Mouse (Mus musculus) thymus, postnatal 36 days (tissue): ENCODE data around the gene Nod1.
"Not testable (repeated sequence)": the region's sequence is repeated elsewhere in the genome, so short reads cannot be mapped to it uniquely, and the experiment has no call there.

Experiments used
- DNase-seq, 2 experiments: peaks; one replicate each; pipeline ENCODE4 v3.0.0; 2022; ENCODE audit warnings: mixed read lengths in 2 of 2

Nod1 gene

GRCm38 (mm10) chr6:54975616-54976015 lies 3.2 kb upstream of the Nod1 start:
- DNase-seq, result no peak

DNA sequence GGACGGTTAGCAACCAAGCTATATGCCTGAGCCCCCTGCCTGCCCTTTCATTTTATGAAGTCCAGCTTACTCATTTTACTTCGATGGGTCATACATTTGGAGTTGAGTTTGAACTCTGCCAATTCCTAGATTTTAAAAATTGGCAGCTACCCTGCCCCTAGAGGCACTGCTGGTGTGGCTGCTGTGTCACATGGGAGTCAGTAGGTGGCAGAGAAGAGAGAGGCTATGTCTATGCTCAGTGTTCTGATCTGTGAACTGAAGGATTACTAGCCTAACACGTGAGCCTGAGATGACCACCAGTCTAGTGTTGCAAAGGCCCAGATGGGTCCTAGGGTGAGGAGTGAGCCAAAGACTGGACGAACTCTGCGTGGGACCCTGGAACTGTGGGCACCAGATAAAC lies 2.1 kb upstream of the Nod1 start:
- DNase-seq, result peak; percentile 41 to 51

- DNase-seq, result peak; percentile 22 to 43
Observed at GRCm38 (mm10) chr6:54972929-54973211, 458 bp upstream of the Nod1 start.

DNA sequence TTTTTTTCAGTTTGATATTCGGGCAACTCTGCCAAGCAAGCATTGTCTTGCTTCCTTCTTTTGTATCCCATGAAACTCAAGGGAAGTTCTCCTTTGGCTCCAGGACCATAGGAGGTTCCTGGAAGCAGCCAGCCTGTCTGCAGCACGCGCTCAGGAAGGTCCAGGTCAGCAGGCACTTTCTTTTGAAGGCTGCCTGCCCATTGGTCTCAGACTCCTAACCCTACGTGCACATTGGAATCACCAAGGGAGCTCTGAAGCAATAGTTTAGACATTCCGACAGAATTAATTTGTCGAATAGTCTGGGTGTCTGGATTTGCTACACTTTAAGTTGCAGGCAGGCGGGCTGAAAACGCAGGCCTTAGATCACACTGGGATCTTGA lies 691 bp downstream of the Nod1 start:
- no peak for DNase-seq

- no peak for DNase-seq
Observed at GRCm38 (mm10) chr6:54970506-54970905, 1.9 kb downstream of the Nod1 start.

GRCm38 (mm10) chr6:54969801-54970200 lies 2.6 kb downstream of the Nod1 start:
- DNase-seq, result no peak

- no peak for DNase-seq
Observed at GRCm38 (mm10) chr6:54967591-54967990, 4.8 kb downstream of the Nod1 start.

GRCm38 (mm10) chr6:54965234-54965633 lies 7.2 kb downstream of the Nod1 start:
- DNase-seq, result peak in 1 of 2 experiments; percentile 27

DNA sequence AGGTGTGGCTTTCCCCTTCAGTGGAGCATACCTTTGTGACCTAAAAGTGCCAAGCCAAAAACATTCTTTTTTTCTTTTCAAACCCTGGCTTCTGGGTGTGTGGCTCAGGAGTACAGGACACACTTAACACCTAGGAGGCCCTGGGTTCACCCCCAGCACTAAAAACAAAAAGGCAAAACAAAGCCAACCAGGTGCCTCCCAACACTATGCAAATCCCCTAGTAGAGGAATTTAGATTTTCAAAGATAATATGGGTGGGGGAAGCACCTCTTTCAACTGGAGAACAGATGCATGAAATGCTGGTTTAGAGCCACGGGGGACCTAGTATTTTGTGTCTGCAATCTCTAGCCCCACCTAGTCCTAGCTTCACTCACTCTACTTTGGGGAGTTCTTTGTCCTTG lies 7.7 kb downstream of the Nod1 start:
- no peak for DNase-seq

GRCm38 (mm10) chr6:54963599-54963998 lies 8.8 kb downstream of the Nod1 start:
- no peak for DNase-seq

- no peak for DNase-seq
Observed at GRCm38 (mm10) chr6:54957655-54958054, 14.8 kb downstream of the Nod1 start.

DNA sequence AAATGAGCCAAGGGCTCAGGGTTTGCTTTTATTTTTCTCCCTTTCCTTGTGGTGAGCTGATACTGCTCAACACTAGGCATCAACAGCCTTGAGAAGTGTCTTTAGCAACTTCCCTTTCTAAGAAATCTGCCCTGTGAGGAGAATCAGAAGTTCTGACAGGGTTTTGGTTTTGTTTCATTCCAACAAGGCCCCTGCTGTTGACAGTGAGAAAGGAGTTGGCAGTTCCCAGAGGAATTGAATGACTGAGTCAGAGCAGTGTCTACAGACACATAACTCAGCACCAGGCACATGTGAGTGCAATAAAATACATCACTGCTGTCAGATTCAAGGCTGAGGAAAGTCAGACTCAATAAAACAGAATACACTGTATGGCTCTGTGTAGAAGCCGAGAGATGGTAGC lies 16.0 kb downstream of the Nod1 start:
- no peak for DNase-seq

DNA sequence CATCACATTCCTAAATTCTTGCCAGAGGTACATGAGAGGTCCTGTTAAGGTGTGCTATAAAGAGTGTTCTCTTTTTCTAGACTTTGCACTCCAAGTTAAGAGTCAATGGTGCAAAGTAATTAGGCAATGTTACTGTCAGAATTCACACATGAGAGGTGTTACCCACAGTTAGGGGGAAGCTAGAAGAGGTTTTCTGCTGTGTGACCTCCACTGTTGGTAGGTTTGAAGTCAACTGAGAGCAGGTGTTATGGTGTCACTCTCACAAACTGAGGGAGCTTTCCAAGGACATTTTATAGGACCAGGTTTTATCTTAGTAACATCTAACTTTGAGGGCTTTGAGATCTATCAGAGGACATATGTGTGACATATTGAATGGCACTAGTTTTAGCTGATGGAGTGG lies 16.5 kb downstream of the Nod1 start:
- no peak for DNase-seq

DNA sequence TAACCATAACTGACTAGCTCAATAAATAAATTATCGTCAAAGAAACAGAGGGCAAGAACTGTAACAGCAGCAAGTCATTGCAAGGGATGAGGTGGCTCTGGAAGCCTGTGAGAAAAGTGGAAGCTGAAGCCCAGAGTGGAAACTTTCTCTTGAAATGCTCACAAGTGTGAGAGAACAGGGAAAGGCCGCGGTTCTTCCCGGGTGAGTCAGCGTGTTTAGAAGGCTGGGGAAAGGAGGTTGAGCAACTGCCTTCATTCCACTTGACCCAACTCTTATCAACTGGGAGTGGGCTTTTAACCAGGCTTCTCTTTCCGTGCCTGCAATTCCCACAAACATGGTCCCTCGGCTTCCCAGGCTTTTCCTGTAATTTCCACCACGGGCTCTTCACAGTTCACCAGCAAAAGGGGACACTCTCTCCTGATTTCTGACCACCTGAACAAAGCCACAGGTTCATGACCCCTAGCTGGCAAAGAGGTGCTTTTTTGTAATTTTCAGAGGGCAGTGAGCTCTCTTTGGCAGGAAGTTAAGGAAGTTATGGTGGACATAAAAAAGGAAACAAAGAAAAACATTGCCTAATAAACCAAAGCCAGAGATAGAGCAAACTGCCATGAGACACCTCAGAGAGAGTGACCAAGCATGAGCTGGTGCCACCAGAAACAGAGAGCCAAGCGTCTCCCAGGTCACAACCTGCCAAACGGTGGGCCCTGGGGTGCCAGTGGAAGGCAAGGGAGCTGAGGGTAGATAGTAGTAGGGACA lies 17.6 kb downstream of the Nod1 start:
- no peak for DNase-seq

DNA sequence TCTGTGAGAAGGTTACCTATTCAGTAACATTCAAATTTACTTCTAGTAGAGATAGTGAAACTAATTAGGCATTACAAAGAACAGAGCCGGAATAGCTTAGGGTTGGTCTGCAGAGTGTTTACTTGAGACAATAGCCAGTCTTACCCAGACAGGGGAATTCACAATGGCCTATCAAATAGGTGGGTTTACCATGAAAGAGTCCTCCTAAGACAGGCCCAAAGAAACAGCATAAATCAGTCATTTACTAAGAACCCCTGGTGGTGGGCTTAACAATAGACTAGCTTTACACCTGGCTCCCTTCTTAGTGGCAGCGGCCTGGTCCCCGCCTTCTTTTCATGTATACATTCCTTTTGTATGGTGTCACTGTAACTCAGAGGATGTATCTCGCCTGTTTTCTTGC lies 19.0 kb downstream of the Nod1 start:
- not testable (repeated sequence) for DNase-seq

DNA sequence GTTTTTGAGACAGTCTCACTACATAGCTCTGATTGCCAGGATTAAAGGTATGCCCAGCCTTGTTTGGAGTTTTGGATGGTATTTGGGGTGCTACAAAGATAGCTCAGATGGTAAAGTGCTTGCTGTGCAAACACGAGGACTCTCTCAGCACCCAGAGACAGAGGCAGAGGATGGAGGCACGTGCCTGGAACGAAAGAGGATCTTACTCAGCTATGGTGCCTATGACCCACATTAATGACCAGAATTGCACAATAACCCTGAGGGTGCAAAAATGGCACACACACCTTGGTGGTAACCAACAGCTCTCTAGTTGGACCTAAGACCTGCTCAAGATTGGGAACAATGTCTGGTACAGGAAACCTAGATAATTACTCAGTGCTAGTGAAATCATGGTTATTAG lies 19.9 kb downstream of the Nod1 start:
- DNase-seq, result no peak

- DNase-seq, result no peak
Observed at GRCm38 (mm10) chr6:54948682-54949081, 23.7 kb downstream of the Nod1 start.

DNA sequence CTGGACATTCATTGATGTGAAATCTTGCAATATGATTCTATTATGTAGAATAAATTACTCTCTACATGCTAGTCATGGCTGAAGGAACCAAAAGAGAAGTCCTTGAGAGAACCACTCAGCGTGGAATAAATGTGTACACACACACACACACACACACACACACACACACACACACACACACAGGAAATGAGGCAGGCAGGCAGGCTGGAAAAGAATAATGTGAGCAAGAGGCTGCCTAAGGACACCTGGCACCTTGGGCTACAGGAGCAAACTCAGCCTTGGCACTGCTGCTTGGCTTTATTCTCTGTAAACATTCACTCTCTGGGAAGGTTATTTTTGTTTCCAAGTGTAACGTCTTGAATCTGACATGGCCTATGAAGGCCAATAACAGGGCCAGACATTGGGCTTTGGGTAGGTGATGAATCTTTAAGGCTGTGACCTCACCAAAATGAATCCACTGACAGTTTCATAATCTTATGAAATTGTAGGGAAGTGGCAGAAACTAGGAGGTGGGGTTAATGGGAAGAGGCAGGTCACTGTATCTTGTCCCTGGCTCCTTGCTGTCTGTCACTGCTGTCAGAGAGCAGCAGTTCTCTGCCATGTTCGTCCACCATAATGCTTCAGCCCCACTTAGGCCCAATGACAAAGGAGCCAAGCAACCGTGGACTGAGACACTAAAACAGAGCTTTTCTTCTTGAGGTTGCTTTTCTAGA lies 26.0 kb downstream of the Nod1 start:
- DNase-seq, result no peak

DNA sequence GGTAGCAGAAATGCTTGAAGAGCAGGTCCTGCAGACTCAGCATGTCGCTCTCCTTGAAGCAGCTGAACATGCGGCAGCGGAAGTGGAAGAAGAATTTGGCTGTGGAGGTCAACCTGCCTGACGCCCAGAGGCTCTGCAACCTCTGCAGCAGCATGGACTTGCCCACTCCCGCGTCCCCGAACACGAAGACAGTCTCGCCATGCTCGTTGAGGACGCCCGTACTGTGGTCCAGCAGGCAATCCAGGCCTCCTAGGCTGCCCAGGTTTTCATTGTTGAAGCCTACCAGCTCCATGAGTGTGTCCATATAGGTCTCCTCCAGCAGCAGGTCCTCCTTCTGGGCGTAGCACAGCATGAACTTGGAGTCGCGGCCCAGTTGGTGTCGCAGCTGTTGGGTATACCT lies 27.9 kb downstream of the Nod1 start:
- DNase-seq, result no peak

GRCm38 (mm10) chr6:54943753-54944152 lies 28.7 kb downstream of the Nod1 start:
- DNase-seq, result no peak

DNA sequence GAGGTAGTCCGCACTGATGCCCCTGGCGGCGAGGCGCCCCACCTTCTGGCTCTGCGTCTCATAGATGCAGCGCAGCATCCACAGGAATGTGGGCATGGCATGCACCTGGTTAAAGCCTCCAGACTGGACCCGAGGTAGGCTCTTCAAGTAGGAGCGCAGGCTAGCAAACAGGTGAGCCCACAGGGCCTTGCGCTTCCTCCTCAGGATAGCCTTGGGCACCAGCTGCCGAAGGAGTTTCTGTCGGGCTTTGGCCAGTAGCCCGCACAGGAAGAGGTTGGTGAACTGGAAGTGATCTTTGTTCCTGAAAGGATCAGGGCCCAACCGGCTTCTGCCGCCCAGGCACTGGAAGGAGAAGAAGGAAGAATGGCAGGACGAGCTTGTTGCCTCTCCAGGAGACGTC lies 29.1 kb downstream of the Nod1 start:
- no peak for DNase-seq

GRCm38 (mm10) chr6:54941149-54941548 lies 31.3 kb downstream of the Nod1 start:
- no peak for DNase-seq

GRCm38 (mm10) chr6:54940126-54940525 lies 32.3 kb downstream of the Nod1 start:
- no peak for DNase-seq

GRCm38 (mm10) chr6:54939631-54940030 lies 32.8 kb downstream of the Nod1 start:
- DNase-seq, result no peak

DNA sequence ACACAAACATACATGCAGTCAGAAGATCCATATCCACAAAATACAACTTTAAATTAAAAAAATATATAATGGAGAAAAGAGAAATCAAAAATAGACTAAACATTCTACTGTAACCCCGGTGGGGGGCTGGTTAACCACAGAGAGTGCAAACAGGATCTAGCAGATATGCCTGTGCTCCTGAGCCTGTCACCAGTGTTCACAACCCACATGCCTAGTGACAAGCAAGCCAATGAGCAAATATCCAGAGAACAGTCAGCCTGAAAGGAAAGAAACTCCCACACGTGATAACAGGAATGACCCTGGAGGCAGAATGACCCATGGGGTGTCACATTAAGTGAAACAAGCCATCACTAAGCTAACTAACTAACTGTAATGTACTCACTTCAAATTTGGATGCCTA lies 35.9 kb downstream of the Nod1 start:
- no peak for DNase-seq
